Mouse (Mus musculus): ENCODE measurements around the gene Drd5. TPM values are rescaled to one million over a fixed set of nuclear protein-coding genes. Genes with fewer than 3 reads are reported as not detected.
A peak's percentile ranks its signal among the peaks of the same experiment; 100 is the strongest.

The Drd5 gene
- polyA plus RNA-seq, 1 experiment from 2014 or later: not detected

- peak; percentile 40; the same call in 1 of the 2 replicates for ATAC-seq (ENCODE audit: low FRiP score)
These were observed 33.4 kb upstream of the Drd5 start for GRCm38 (mm10) chr5:38285724-38286123.

GRCm38 (mm10) chr5:38288476-38288875 is 30.7 kb upstream of the Drd5 start:
- Histone ChIP-seq H3K4me2 (replicated peaks; ENCODE audit: low read depth, low read length) (no peak overlapping the region), H3K27ac (ENCODE audit: low read depth, low read length) (no peak overlapping the region), H3K36me3 (ENCODE audit: control insufficient read depth, insufficient read depth, low read length) (no peaks in the 10 kb centered on the region), H3K9ac (ENCODE audit: low read depth, low read length) (no peak overlapping the region), H3K9me3 (ENCODE audit: control insufficient read depth, low read length) (no peaks in the 10 kb centered on the region), H3K4me3 (ENCODE audit: low read depth, low read length) (no peak overlapping the region), H3K27me3 (ENCODE audit: control insufficient read depth, insufficient read depth, low read length) (no peaks in the 10 kb centered on the region), H3K4me1 (replicated peaks; ENCODE audit: control insufficient read depth, insufficient read depth, low read length) (no peaks in the 10 kb centered on the region)
- ATAC-seq (ENCODE audit: low FRiP score): no peak
- 87% methylated on average over 3 of the region's 3 CpGs for WGBS
- DNase-seq (ENCODE audit: low spot score): no peak

More at GRCm38 (mm10) chr5:38285724-38286123, 33.4 kb upstream of the Drd5 start:
- 67% methylated on average over 9 of the region's 9 CpGs for WGBS
- H3K36me3 ChIP-seq (ENCODE audit: control insufficient read depth, insufficient read depth, low read length): no peaks in the 10 kb centered on the region
- no peak overlapping the region for H3K9ac ChIP-seq (ENCODE audit: low read depth, low read length)
- no peaks in the 10 kb centered on the region for H3K4me1 ChIP-seq (replicated peaks; ENCODE audit: control insufficient read depth, insufficient read depth, low read length)
- no peak overlapping the region for H3K4me3 ChIP-seq (ENCODE audit: low read depth, low read length)
- H3K4me2 ChIP-seq (replicated peaks; ENCODE audit: low read depth, low read length): no peak overlapping the region
- H3K9me3 ChIP-seq (ENCODE audit: control insufficient read depth, low read length): no peaks in the 10 kb centered on the region
- H3K27me3 ChIP-seq (ENCODE audit: control insufficient read depth, insufficient read depth, low read length): 0 out of 2 replicates have a peak, but pooled peaks cover under 1% of the 10 kb centered on the region
- H3K27ac ChIP-seq (ENCODE audit: low read depth, low read length): no peak overlapping the region
- peak; percentile 34 for DNase-seq (ENCODE audit: low spot score)

GRCm38 (mm10) chr5:38301761-38302411 is 17.3 kb upstream of the Drd5 start:
- 87% methylated on average over 12 of the region's 12 CpGs for WGBS
- H3K4me2 ChIP-seq (replicated peaks; ENCODE audit: low read depth, low read length): no peak overlapping the region
- no peak overlapping the region for H3K4me3 ChIP-seq (ENCODE audit: low read depth, low read length)
- ATAC-seq (ENCODE audit: low FRiP score): no peak
- H3K4me1 ChIP-seq (replicated peaks; ENCODE audit: control insufficient read depth, insufficient read depth, low read length): no peaks in the 10 kb centered on the region
- no peak overlapping the region for H3K27ac ChIP-seq (ENCODE audit: low read depth, low read length)
- no peaks in the 10 kb centered on the region for H3K27me3 ChIP-seq (ENCODE audit: control insufficient read depth, insufficient read depth, low read length)
- no peak overlapping the region for H3K9ac ChIP-seq (ENCODE audit: low read depth, low read length)
- H3K36me3 ChIP-seq (ENCODE audit: control insufficient read depth, insufficient read depth, low read length): no peaks in the 10 kb centered on the region
- no peaks in the 10 kb centered on the region for H3K9me3 ChIP-seq (ENCODE audit: control insufficient read depth, low read length)
- no peak for DNase-seq (ENCODE audit: low spot score)

DNA sequence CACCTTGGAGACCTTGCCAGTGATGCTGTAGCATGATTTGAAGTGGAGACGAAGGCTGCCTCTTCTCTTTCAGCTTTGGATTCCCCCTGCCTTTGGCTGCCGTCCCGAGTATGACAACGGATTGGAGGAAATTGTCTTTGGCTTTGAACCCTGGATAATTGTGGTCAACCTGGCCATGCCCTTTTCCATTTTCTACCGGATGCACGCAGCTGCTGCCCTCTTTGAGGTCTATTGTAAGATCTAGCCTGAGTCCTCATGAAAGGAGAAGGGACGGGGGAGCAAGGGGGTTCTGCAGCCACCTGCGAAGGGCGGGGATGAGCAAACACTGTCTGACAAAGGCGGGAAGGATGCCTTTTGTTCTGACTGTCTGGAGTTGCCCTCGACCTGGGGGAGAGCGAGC is 16.5 kb upstream of the Drd5 start:
- Histone ChIP-seq H3K4me3 (ENCODE audit: low read depth, low read length) (no peak overlapping the region), H3K27ac (ENCODE audit: low read depth, low read length) (no peak overlapping the region), H3K27me3 (ENCODE audit: control insufficient read depth, insufficient read depth, low read length) (no peaks in the 10 kb centered on the region), H3K4me1 (replicated peaks; ENCODE audit: control insufficient read depth, insufficient read depth, low read length) (no peaks in the 10 kb centered on the region), H3K4me2 (replicated peaks; ENCODE audit: low read depth, low read length) (no peak overlapping the region), H3K9me3 (ENCODE audit: control insufficient read depth, low read length) (no peaks in the 10 kb centered on the region), H3K36me3 (ENCODE audit: control insufficient read depth, insufficient read depth, low read length) (no peaks in the 10 kb centered on the region), H3K9ac (ENCODE audit: low read depth, low read length) (no peak overlapping the region)
- 27% methylated on average over 12 of the region's 12 CpGs for WGBS
- DNase-seq (ENCODE audit: low spot score) (peak; percentile 13), ATAC-seq (ENCODE audit: low FRiP score) (no peak)

- WGBS: 68% methylated on average over 2 of the region's 2 CpGs
- H3K4me2 ChIP-seq (replicated peaks; ENCODE audit: low read depth, low read length): no peak overlapping the region
- H3K4me1 ChIP-seq (replicated peaks; ENCODE audit: control insufficient read depth, insufficient read depth, low read length): no peaks in the 10 kb centered on the region
These were observed 13.9 kb upstream of the Drd5 start for GRCm38 (mm10) chr5:38305241-38305640.

GRCm38 (mm10) chr5:38307255-38308101 is 11.7 kb upstream of the Drd5 start:
- DNase-seq (ENCODE audit: low spot score) (peak; percentile 96), ATAC-seq (ENCODE audit: low FRiP score) (peak; percentile 90)
- no peaks in the 10 kb centered on the region for H3K9me3 ChIP-seq (ENCODE audit: control insufficient read depth, low read length)
- no peaks in the 10 kb centered on the region for H3K4me1 ChIP-seq (replicated peaks; ENCODE audit: control insufficient read depth, insufficient read depth, low read length)
- peak overlapping the region; percentile 16; the same call in 1 of the 2 replicates for H3K4me3 ChIP-seq (ENCODE audit: low read depth, low read length)
- peak overlapping the region; percentile 21 for H3K4me2 ChIP-seq (replicated peaks; ENCODE audit: low read depth, low read length)
- WGBS: 9% methylated on average over 26 of the region's 26 CpGs
- H3K27me3 ChIP-seq (ENCODE audit: control insufficient read depth, insufficient read depth, low read length): no peaks in the 10 kb centered on the region
- no peak overlapping the region for H3K27ac ChIP-seq (ENCODE audit: low read depth, low read length)
- H3K36me3 ChIP-seq (ENCODE audit: control insufficient read depth, insufficient read depth, low read length): no peaks in the 10 kb centered on the region
- no peak overlapping the region for H3K9ac ChIP-seq (ENCODE audit: low read depth, low read length)

More at GRCm38 (mm10) chr5:38305241-38305640, 13.9 kb upstream of the Drd5 start:
- ATAC-seq (ENCODE audit: low FRiP score) (no peak), DNase-seq (ENCODE audit: low spot score) (no peak)
- H3K27ac ChIP-seq (ENCODE audit: low read depth, low read length): no peak overlapping the region
- H3K4me3 ChIP-seq (ENCODE audit: low read depth, low read length): no peak overlapping the region
- no peaks in the 10 kb centered on the region for H3K27me3 ChIP-seq (ENCODE audit: control insufficient read depth, insufficient read depth, low read length)
- H3K9ac ChIP-seq (ENCODE audit: low read depth, low read length): no peak overlapping the region
- H3K36me3 ChIP-seq (ENCODE audit: control insufficient read depth, insufficient read depth, low read length): no peaks in the 10 kb centered on the region
- H3K9me3 ChIP-seq (ENCODE audit: control insufficient read depth, low read length): no peaks in the 10 kb centered on the region

DNA sequence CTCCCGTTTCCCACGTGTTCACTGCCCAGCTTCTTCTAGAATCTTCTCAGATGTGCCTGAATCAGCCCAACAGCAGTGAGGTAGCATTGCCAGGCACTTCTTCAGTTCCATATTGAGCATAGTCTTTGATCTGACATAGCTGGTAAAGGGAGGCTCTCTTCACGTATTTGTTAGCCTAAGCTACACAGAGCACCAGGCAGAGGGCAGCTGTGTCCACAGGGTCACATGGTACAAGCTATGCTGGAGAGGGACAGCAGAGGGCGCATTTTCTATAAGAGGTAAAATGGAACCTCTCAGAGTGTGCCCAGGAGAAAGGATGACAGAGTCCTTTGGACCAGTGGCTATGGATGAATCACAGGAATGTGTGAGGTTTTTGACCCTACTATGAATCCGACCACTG is 10.3 kb upstream of the Drd5 start:
- H3K4me1 ChIP-seq (replicated peaks; ENCODE audit: control insufficient read depth, insufficient read depth, low read length): no peaks in the 10 kb centered on the region
- no peak overlapping the region for H3K27ac ChIP-seq (ENCODE audit: low read depth, low read length)
- DNase-seq (ENCODE audit: low spot score): peak; percentile 67
- ATAC-seq (ENCODE audit: low FRiP score): 0 out of 2 replicates have a peak, but pooled peaks have one; percentile 23
- H3K9ac ChIP-seq (ENCODE audit: low read depth, low read length): no peak overlapping the region
- 58% methylated on average over 5 of the region's 5 CpGs for WGBS
- H3K36me3 ChIP-seq (ENCODE audit: control insufficient read depth, insufficient read depth, low read length): no peaks in the 10 kb centered on the region
- H3K4me3 ChIP-seq (ENCODE audit: low read depth, low read length): no peak overlapping the region
- no peak overlapping the region for H3K4me2 ChIP-seq (replicated peaks; ENCODE audit: low read depth, low read length)
- H3K27me3 ChIP-seq (ENCODE audit: control insufficient read depth, insufficient read depth, low read length): no peaks in the 10 kb centered on the region
- H3K9me3 ChIP-seq (ENCODE audit: control insufficient read depth, low read length): no peaks in the 10 kb centered on the region

DNA sequence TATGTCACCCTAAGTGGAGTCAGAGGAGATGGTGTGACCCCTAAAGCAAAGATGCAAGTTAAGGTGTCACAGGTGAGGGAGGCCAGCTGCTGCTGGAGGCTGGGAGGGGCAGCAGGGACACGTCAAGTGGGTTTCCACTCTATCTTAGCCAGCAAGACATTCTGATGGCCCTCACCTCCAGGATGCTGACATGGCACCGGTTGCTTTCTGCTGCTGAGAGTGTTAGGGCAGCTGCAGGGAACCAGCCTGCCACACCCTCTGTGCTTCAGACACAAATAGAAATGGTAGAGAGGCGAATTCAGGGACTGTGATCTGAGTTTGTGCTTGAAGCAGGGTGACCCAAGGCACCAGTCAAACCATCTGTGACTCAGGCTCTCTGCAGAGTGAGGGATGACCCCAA is 9.4 kb upstream of the Drd5 start:
- Histone ChIP-seq H3K9ac (ENCODE audit: low read depth, low read length) (no peak overlapping the region), H3K27me3 (ENCODE audit: control insufficient read depth, insufficient read depth, low read length) (no peaks in the 10 kb centered on the region), H3K4me2 (replicated peaks; ENCODE audit: low read depth, low read length) (no peak overlapping the region), H3K36me3 (ENCODE audit: control insufficient read depth, insufficient read depth, low read length) (no peaks in the 10 kb centered on the region), H3K9me3 (ENCODE audit: control insufficient read depth, low read length) (no peaks in the 10 kb centered on the region), H3K27ac (ENCODE audit: low read depth, low read length) (no peak overlapping the region), H3K4me1 (replicated peaks; ENCODE audit: control insufficient read depth, insufficient read depth, low read length) (no peaks in the 10 kb centered on the region), H3K4me3 (ENCODE audit: low read depth, low read length) (no peak overlapping the region)
- WGBS: 70% methylated on average over 3 of the region's 3 CpGs
- ATAC-seq (ENCODE audit: low FRiP score) (no peak), DNase-seq (ENCODE audit: low spot score) (no peak)

All from hindbrain, embryonic 11.5 days (tissue).